Mouse (Mus musculus) heart, adult 18-20 months (tissue): ENCODE measurements around the gene Golga2. TPM values are rescaled to one million over a fixed set of nuclear protein-coding genes. Genes with fewer than 3 reads are reported as not detected.
"Not testable (repeated sequence)": the region's sequence is repeated elsewhere in the genome, so short reads cannot be mapped to it uniquely, and the experiment has no call there.

ENCODE experiments used
- DNase-seq, 2 experiments: peaks; one replicate each; pipeline ENCODE4 v3.0.0; 2021 to 2022; ENCODE audit warnings: mixed read lengths in 1 of 2
- total RNA-seq, 2 experiments: library from RNA; stranded (reverse); gene quantifications; 2 replicates each; pipeline ENCODE4 v1.2.3; 2021

Gene Golga2
- total RNA-seq, 2 experiments from 2014 or later: 67.6 to 75.5 TPM

DNA sequence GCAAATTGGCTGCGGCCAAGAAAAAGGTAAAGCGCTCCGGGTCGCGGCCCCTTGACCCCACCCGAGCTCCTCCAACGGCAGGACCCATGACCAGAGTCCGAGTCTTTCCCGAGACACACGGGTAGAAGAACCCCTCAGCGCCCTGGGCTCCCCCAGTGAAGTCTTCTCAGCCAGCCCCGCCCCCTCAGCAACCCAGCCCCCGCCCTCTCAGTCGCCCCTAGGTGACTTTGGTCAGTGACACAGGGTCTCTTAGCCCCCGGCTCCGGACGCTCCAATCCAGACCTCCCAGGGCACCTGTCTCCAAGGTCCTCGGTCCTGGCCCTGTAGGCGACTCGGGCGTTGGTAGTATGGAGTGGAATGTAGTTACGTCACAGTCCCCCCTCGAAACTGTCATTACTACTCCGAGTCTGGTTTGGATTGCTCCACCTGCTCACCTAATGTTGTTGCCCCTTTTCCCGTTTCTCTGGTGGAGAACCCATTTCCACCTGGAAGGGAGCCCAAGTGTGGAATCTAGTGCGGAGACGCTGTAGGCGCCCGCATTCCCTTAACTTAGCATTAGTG lies 1.3 kb downstream of the Golga2 start:
- DNase-seq: no peak

DNA sequence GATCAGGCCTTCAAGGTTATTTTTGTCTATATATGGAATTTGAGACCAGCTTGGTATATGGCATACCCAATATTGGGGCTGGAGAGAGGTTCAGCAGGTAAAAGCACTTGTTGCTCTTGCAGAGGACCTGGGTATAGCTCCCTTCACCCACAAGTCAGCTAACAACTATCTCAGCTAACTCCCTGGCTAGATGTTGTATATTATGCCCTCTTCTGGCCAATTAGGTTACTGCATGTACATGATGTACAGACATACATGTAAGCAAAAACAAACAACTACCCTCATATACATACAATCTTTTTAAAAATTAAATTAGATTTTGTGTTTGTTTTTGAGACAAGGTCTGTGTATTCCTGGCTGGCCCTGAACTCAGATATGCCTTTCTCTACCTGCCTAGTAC lies 2.4 kb downstream of the Golga2 start:
- peak in 1 of 2 experiments; percentile 61 for DNase-seq

DNA sequence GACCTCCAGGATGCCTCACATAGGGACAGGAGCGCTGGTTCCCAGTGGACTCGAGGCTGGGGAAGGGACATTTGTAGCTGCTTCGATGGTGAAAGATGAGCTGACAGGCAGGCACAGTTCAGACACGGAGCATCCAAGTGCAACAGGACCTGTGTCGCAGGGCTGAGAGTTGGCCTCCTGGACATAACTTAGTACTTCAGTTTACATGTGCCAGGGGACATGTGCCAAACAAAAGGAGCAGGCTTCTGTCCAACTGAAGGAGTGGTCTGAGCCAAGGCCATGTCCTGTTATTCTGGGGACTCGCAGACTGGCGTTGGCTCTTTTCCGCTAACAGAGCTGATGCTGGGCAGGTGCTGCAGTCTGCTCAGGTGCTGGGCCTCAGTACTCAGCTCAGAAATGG lies 7.2 kb downstream of the Golga2 start:
- DNase-seq: peak; percentile 79 to 83

DNA sequence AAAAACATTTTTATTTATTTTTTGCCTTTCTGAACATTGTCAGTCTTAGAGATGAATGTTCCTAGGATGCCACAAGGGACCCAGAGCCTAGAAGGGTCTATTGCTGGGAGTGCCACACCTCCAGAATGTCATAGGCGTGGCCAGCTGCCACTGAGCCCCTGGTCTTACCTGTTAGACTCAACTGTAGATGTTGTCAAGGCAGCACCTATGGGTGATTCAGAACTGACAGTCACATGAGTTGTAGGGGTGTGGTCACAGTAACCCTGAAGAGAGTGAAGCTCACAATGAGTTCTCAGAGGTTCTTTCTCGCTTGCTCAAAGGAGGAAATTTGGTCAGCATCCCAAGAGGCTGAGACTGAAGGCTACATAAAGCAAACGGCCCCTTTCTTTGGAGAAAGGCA lies 8.1 kb downstream of the Golga2 start:
- no peak for DNase-seq

DNA sequence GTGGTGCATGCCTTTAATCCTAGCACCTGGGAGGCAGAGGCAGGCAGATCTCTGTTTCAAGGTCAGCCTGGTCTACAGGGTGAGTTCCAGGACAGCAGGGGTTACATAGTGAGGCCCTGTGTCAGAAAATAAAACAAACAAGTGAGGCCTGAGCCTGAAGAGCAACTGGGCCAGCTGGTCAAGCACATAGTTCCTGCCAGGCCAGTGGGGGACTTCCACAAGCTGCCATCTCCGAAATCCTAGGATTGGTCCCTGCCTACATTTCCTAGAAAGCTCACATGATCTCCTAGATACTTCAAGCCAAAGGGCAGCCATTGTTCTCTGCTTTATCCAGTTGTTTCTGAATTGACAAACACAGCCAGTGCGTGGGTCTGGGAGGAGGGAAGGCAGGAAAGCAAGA lies 8.7 kb downstream of the Golga2 start:
- DNase-seq: not testable (repeated sequence)

DNA sequence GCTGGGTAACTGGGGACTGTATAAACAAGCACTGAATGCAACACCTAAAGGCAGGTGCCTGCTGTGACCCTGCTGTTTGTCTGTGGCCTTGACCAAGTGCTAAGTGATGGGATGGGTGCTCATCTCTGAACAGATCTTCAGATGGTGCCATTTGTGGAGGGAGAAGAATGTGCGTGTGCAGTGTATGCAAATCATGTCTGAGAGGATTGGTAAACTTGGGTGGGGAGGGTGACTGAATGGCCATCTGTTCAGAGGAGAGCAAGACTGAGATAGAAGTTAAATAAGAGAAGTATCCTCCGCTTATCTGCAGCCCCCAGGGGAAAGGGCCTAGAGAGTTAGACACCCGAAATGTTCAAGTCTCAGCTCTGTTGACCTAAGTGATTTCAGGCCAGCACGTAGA lies 12.3 kb downstream of the Golga2 start:
- DNase-seq: no peak

DNA sequence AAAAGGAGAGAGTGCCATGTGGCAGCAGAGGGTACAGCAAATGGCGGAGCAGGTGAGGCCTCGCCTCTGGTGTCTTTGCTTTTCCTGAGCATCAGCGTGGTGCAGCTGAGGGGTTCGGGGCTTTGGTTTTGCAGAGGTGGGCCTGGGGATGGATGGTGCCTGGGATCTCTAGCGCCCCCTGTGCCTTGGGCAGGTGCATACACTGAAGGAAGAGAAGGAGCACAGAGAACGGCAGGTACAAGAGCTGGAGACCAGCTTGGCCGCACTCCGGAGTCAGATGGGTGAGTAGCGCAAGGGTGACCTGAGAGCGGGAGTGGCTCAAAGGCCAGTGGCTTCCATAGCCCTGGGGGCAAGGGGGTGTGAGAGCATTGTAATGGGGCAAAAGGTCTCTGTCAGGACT lies 15.8 kb downstream of the Golga2 start:
- DNase-seq: no peak

DNA sequence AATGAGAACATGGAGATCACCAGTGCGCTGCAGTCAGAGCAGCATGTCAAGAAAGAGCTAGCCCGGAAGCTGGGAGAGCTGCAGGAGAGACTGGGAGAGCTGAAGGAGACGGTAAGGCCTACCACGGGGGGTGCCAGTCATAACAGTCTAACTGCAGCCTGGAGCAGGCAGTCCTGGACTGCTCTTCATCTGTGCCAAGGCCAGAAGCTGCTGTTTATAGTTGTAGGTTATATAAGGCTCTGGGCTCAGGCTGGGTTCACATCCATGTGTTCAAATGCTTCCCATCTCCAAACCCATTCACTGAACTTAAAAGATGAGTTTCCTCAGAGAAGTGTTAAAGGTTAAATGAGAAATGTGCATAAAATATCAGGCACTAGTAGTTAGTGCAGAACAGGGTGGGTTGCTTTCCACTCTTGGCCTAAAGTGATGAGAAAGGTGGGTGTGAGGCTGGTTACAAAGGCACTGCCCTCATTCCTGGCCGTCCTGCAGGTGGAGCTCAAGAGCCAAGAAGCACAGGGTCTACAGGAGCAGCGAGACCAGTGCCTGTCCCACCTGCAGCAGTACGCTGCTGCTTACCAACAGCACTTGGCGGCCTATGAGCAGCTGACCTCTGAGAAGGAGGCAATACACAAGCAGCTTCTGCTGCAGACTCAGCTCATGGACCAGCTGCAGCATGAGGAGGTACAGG lies 17.1 kb downstream of the Golga2 start:
- peak in 1 of 2 experiments; percentile 74 for DNase-seq

DNA sequence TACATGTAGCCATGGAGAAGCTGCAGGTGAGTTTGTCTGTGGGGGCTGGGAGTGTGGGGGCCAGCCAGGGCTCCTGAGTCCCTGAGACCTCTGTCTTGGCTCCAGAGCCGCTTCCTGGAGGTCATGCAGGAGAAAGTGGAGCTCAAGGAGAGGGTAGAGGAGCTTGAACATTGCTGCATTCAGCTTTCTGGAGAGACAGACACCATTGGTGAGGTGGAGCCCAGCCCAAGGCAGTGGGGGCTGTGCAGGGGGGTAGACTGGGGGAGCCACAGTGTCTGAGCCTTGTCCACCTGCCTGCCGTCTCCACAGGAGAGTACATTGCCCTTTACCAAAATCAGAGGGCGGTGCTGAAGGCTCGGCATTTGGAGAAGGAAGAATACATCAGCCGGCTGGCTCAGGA lies 18.5 kb downstream of the Golga2 start:
- no peak for DNase-seq

DNA sequence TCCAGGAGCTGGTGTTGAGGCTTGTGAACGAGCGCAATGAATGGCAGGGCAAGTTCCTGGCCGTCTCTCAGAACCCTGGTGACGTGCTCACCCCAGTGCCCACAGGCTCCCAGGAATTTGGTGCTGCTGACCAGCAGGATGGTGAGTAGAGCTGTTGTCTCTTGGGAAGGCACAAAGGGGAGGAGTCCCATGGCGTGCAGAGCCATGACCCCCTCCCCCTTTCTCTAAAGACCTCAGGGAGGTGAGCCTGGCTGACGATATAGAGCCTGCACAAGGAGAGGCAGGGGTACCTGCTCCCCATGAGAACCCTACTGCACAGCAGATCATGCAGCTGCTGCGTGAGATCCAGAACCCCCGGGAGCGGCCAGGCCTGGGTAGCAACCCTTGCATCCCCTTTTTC lies 19.0 kb downstream of the Golga2 start:
- DNase-seq: no peak

DNA sequence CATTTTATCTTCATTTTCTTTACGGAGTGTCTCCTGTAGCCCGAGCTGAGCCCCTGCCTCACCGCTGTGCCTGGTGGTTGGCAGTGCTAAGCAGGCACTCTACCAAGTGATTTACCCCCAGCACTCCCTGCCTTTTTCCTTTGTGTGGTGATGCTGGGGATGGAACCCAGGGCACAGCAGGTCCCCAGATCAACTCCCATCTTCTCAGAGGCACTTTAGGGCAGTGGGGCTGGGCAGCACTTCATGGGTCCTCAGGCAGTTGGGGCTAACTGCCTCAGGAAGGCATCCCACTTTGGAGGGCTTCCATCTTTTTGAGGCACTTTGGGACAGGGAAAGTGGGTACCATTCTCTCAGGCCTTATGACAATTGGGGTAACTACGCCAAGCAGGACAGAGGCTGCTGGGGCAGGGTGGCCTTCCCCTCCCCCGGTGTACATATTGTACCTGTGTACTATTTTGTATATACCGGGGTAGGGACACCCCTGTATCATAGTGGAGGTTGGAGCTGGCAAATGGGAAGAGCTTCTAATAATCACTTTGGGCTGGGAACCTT lies 20.1 kb downstream of the Golga2 start:
- no peak for DNase-seq

DNA sequence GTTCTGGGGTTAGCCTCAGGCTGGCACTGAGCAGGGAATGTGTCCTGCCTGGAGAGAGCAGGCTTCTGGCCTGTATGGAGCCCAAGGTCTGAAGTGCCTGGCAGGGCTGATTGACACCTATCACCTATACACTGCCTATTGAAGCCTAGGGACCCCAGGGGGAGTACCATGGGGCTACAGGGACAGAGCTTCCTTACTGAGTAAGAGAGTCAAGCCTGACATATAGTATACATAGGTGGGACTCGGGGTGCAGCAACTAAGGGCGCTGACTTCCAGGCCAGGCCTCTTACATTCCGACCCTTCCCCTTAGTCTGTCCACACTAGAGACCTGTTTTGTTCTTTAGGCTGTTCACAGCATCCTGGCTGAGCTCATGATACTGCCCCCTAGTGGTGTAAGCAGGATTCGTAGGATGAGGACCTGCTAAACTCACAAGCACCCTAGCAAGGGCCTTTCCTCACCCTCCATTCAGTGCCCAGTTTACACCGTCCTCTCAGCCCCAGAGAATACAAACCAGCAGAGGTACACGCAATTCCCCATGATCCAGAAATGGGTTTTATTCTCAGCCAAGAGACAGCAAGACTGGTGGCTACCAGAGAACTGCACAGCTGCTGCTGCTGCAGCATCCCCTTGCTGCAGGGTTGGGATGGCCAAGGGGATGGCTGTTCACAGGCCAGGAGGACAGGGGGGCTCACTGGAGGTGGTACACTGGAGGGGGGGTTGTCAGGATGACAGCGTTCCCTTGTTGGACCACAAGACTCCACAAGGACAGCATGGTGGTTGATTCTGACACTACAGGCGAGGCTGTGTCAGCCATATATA lies 21.0 kb downstream of the Golga2 start:
- peak; percentile 41 to 73 for DNase-seq

DNA sequence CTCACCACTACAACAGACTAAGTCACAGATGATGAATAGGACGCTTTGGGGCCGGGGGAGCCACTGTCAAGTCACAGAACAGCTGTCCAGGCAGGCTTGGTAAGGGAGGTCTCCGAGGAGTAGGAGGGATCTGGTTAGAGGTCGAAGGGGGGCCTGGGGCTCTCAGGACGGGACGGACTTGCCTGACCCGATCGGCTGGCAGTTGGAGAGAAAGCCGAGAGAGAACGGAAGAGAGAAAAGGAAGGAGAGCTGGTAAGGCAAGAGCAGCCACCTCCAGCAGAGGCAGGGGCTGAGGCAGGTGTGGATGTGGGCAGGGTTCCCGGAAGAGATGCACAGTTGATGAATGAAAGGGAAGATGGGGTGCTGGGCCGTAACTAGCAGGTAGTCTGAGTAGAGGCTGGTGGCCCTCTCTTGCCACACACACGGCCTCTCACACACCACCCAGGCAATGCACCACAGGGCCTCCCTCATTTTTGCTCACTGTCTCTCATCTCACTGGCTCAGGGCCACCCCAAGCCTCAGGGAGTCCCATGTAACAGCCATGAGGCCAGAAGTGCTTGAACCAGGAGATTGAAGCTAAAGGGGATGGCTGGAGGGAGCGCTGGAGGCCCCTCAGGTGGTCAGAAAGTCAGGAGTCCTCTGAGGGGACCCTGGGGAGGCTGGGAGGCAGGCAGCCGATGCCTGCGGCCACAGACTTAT lies 21.8 kb downstream of the Golga2 start:
- DNase-seq: no peak

DNA sequence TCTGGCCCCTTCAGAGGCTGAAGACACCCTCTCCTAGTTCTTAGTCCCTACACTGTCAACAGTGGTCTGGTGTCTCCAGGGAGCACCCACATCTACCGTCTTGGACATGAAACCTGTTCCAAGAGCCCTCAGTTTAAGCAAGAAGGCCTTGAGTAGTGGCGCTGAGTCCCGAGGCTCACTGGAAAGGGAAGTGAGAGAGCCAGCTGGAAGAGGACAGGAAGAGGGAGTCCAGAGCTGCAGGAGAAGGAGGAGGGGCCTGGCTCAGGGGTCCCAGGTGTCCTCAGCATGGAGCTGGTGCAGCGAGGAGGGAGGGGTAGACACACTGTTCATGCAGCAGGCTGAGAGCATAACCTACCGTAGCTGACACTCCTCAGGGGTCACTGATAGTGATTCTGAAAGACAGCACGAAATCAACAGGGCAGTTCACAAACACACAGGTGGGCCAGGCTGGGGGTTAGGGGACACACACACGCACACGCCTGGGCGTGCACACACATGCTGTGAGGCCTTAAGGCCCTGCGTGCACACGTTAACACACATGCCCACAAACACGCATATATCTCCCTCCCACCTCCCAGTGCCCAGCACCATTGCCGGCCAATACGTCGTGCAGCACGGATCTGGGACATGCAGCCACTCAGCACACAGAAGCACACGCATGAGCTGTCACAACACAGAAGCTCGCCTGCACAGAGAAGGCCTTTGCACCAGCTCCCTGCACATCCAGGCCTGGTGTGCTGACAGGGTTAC lies 23.1 kb downstream of the Golga2 start:
- peak in 1 of 2 experiments; percentile 40 for DNase-seq

DNA sequence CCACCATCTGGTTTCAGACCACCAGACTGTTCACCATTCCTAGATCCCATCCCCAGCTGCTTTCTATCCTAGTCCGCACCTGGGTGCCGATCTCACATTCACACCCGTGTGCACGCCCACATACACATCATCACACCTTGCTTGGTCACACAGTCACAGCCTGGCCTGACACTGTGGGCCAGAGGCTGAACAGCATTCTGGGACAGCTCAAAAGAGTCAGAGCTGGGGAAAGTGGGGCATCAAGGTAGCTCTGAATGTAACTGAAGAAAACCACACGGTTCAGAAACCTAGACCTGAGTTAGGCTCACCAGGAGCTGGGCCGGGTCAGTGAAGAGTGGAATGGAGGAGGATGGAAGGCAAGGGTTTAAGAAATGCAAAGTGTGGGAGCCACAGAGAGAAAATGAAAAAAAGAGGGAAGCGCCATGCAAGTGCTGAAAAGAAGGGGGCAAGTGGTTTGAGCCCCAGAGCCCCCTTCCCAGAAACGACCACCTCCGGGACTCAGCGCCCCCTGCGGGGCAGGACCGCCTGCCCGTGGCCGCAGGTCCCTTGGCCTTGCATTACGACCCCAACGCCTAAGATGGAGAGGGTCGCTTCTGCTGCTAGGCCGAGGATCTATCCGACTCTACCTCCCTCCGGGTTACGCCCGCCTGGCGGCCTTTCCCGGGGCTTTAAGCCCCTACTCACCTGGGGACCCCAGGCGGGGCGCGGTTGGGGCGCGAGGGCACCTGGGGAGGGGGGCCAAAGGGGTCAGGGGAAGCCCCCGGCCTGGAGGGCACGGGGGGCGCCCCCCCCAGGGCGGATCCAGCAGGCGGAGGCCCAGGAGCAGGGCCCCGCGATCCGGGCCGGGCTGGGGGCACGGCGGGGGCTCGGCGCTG lies 24.5 kb downstream of the Golga2 start:
- no peak for DNase-seq

DNA sequence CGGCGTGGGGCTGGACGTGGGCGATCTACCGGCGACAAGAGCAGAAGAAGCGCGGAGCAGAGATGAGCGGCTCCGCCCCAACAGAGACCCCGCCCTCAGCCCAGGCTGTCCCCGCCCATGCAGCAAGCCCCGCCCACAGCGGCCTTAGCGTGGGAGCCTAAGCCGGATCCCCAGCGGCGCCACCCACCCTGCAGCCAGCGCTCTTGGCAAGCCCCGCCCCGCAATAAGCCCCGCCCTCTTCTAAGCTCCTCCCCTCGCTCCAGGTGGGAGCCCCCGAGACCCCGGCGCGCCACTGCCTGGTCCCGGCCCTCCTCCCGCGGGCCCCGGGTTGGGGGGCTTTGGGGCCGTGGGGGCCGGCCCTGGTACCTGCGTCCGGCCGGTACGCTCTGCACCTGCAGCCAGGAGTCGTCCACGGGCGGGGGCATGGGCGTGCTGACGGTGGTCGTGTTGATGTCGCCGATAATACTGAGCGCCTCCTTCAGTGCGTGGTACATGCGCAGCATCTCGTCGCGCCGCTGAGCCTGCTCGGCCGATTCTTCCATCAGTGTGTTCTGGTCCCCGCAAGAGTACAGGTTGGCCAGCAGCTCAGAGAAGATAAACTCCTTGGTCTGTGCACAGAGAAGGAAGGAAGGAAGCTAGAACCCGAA lies 25.3 kb downstream of the Golga2 start:
- peak; percentile 61 to 77 for DNase-seq

DNA sequence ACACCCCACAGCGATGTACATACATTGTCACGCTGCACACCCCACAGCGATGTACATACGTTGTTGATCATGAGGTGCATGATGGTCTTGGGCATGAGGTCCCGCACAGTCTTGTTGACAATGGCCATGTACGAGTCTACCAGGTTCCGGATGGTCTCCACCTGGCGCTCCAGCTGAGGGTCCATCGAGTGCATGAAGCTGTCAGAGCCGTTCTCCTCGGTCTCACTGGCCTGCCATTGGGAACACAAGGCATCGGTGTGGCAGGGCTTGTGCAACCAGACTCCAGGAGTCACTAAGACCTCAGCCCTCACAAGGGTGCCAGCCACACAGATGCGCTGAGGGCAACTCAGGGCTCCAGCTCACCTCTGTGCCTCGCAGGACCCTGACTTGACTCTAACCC lies 27.6 kb downstream of the Golga2 start:
- no peak for DNase-seq

DNA sequence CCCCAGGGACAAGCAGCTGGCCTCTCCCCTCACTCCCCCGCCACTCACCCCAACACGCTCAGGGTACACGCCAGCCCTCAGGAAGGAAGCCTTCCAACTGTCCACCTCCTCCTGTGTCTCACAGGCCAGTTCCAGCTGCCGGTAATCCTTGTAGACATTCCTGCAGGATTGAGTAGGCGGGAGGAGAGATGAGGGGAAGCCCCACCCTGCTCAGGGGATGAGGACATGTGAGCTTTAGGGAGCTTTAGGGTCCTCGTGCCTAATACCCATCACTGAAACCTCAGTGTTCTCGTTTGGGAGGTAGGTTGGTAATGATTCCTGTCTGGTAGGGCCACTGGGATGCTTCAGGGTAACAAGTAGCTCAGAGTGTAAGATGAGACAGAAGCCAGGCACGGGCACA lies 28.6 kb downstream of the Golga2 start:
- DNase-seq: peak; percentile 33 to 65

DNA sequence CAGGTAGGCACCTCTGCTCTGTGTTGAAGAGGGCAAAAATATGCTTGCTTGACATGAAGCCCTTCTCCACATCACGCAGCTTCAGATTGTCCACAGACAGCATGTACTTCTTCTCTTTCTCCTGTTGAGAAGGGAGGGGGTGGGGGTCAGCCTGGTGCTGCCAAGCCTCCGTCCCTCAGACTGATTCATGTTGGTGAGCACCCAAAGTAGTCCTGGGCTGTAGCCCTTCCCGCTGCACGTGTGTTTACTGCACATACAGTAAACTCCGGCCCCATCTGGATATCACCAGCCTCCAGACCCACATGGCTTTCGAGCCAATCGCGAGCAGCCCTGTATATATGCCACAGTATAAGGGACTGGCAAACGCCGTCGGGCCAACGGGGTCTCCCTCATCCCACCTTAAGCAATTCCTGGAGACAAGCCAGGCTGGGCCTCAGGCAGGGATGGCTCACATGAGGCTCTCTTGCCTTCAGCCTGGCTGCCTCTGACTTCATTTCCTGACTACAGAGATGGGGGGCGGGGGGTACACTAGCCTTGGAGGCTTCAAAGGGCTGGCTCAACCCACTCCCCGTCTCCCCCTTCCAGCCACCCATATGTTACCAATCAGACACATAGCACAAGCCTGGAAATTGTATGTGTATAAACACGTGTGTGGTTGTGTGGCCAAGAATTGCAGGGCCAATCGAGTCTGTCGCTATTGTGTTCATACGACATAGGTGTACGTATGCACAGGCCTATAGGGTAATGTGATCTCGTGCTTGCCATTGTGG lies 29.9 kb downstream of the Golga2 start:
- no peak for DNase-seq
